16 mouse cellular contexts compared by ENCODE assay signal in the genomic region with DNA sequence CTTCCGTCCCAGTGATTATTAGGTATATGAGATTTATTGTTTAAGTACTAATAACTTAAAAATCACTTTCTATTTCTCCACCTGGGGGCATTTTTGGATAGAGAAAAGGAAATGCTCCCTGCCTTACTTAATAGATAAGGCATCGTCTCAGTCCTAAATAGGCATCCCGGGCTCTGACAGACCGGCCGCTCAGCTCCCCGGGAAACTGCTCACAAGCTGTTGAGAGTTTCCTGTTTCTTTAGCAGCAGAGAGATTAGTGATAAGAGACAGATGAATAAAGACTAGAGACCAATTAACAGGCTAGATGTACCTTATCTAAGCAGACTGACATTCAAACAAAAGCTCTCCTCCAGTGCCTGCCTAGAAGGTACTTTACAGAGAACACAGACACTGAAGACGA.
DNase-seq lines count a peak whose midpoint lies in the region; ATAC-seq lines count a peak whose summit lies in the region.
"Had no signal": no experiment of that assay in that cellular context is flagged by ENCODE, and none has a peak within 500 bp of the region (broad histone marks: within the 10 kb centered on the region; RNA-seq: fewer than 3 reads in every experiment).

No protein-coding gene starts in this region.

- 13% methylated on average over 7 of the region's 7 CpGs for WGBS in heart, embryonic 15.5 days
- 21% methylated on average over 7 of the region's 7 CpGs for WGBS in lung, embryonic 15.5 days

- peak overlapping the region; percentile 52 for H3K4me2 ChIP-seq in heart, embryonic 15.5 days
- peak overlapping the region; percentile 22; the same call in 1 of the 2 replicates for H3K4me2 ChIP-seq in lung, embryonic 15.5 days
- H3K4me2 ChIP-seq: forebrain, embryonic 12.5 days; midbrain, embryonic 15.5 days had no signal

- no peaks in the 10 kb centered on the region for H3K9me3 ChIP-seq in heart, embryonic 15.5 days (replicated peaks)
- no peaks in the 10 kb centered on the region for H3K9me3 ChIP-seq in lung, embryonic 15.5 days
- H3K9me3 ChIP-seq: forebrain, embryonic 12.5 days; midbrain, embryonic 15.5 days had no signal

- ATAC-seq in heart, embryonic 15.5 days (replicated peaks; ENCODE audit: insufficient number of reproducible peaks, insufficient read depth, low FRiP score, low read depth), result no peak
- no peak for ATAC-seq in lung, embryonic 15.5 days (ENCODE audit: borderline replicate concordance, extremely low read depth, low FRiP score, low TSS enrichment)
- ATAC-seq in hematopoietic stem cell, adult 5-6 weeks (replicated peaks in 1 of 2; ENCODE audit: insufficient read depth in 1 of 2, low FRiP score in 2 of 2, low TSS enrichment in 1 of 2, low read depth in 1 of 2, poor library complexity in 2 of 2, severe bottlenecking in 2 of 2), result peak; percentile 53 to 56; a peak in 3 of 4 replicates
- peak; percentile 52; the same call in 1 of the 2 replicates for ATAC-seq in megakaryocyte progenitor cell, adult 5-6 weeks (replicated peaks; ENCODE audit: poor library complexity)
- ATAC-seq: CD4-positive, CD25-positive, alpha-beta regulatory T cell, adult 4 months; hindbrain, embryonic 16.5 days; midbrain, embryonic 15.5 days had no signal

- no peaks in the 10 kb centered on the region for H3K27me3 ChIP-seq in heart, embryonic 15.5 days
- no peaks in the 10 kb centered on the region for H3K27me3 ChIP-seq in lung, embryonic 15.5 days
- H3K27me3 ChIP-seq: forebrain, embryonic 12.5 days; midbrain, embryonic 15.5 days had no signal

- no peaks in the 10 kb centered on the region for H3K36me3 ChIP-seq in heart, embryonic 15.5 days
- no peaks in the 10 kb centered on the region for H3K36me3 ChIP-seq in lung, embryonic 15.5 days
- H3K36me3 ChIP-seq: forebrain, embryonic 12.5 days; G1E; midbrain, embryonic 15.5 days had no signal

- H3K9ac ChIP-seq in heart, embryonic 15.5 days, result no peak overlapping the region
- no peak overlapping the region for H3K9ac ChIP-seq in lung, embryonic 15.5 days
- H3K9ac ChIP-seq: forebrain, embryonic 12.5 days; midbrain, embryonic 15.5 days had no signal

- no peak for DNase-seq in heart, adult 18-20 months
- DNase-seq in lung, postnatal 4 days, result no peak
- DNase-seq in thymus, postnatal 25 days, result no peak
- DNase-seq: cerebellum, adult 9-11 months; kidney, adult 8-10 months; right cerebral cortex, adult 18-20 months; thymus, postnatal 4 days had no signal

- no peak overlapping the region for H3K27ac ChIP-seq in heart, embryonic 15.5 days
- no peak overlapping the region for H3K27ac ChIP-seq in lung, embryonic 15.5 days
- H3K27ac ChIP-seq: forebrain, embryonic 12.5 days; midbrain, embryonic 15.5 days had no signal

- no peaks in the 10 kb centered on the region; the same call in 1 of the 2 replicates for H3K4me1 ChIP-seq in heart, embryonic 15.5 days (replicated peaks)
- peaks cover 18% of the 10 kb centered on the region for H3K4me1 ChIP-seq in lung, embryonic 15.5 days
- H3K4me1 ChIP-seq: forebrain, embryonic 12.5 days; midbrain, embryonic 15.5 days had no signal

- peak overlapping the region; percentile 14; the same call in 1 of the 2 replicates for H3K4me3 ChIP-seq in heart, embryonic 15.5 days
- no peak overlapping the region for H3K4me3 ChIP-seq in lung, embryonic 15.5 days
- H3K4me3 ChIP-seq: forebrain, embryonic 12.5 days; midbrain, embryonic 15.5 days had no signal

Comparison
In these comparisons a context has a peak if more than half of its experiments do, and no peak if none do; other contexts are left out.
1. ATAC-seq: peak in hematopoietic stem cell, adult 5-6 weeks (2 of 2) and megakaryocyte progenitor cell, adult 5-6 weeks (single experiment); none in heart, embryonic 15.5 days (single experiment) and lung, embryonic 15.5 days (single experiment).